Mouse (Mus musculus): ENCODE measurements around the gene 1700013G24Rik. TPM values are rescaled to one million over a fixed set of nuclear protein-coding genes. Genes with fewer than 3 reads are reported as not detected.

The 1700013G24Rik gene
- polyA plus RNA-seq (2017; shearing (Covaris generic)): not detected

DNA sequence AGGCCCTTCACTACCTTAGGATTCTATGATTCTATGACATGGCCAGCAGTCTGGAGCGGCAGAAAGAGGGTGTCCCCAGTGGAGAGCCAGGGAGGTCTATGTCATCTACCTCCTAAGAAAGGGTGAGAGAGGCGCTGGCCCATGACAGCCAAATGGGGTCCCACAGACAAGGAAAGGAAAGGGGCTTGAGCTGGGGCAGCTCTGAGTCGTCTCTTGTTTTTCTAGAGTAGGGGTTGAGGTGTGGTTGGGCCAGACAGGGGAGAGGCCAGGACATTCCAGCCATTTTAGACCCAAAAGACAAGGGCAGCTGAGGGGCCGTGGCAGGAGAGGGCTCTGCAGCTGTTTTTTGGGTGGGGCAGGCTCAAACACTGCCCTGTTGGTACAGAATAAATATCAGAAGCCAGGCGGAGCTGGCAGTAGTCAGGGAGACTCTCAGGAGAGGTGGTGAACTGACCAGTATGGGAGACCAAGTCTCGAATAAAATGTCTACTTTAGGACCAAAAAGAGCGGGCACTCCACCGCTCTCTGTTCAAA lies at the start of gene 1700013G24Rik:
TSS of gene 1700013G24Rik (plus strand) at position 51 of the 534 bp plus-strand sequence.

DNA sequence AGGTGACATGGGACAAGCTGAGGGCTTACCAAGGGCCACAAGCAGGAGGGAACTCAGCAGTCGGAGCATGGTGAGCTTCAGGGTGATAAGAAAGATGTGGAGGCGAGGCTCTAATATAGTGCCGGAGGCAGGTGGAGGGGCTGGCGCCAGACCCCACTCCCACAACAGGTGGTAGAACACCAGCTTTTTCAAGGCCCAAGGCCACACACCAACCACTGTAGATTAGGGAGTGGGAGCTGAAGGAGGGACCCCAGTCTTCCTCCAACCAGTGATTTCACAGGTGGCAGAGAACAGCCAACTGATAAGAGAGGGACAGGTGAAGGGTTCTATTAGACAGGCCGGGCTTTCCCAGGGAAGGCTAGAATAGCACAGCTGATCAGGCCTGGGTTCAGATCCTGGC lies 43.4 kb upstream of the 1700013G24Rik start, which contains the start of gene Cela3a:
TSS of gene Cela3a (minus strand) at position 101 of the 400 bp plus-strand sequence.

DNA sequence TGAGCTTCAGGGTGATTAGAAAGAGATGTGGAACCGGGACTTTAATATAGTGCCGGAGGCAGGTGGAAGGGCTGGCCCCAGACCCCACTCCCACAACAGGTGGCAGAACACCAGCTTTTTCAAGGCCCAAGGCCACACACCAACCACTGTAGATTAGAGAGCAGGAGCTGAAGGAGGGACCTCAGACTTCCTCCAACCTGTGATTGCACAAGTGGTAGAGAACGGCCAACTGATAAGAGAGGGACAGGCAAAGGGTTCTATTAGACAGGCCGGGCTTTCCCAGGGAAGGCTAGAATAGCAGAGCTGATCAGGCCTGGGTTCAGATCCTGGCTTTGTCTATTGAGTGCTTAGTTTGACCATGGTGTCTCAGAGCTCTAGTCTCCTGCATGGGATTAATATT lies 22.6 kb upstream of the 1700013G24Rik start, which contains the start of gene Cela3b:
TSS of gene Cela3b (minus strand) at position 39 of the 400 bp plus-strand sequence.

DNA sequence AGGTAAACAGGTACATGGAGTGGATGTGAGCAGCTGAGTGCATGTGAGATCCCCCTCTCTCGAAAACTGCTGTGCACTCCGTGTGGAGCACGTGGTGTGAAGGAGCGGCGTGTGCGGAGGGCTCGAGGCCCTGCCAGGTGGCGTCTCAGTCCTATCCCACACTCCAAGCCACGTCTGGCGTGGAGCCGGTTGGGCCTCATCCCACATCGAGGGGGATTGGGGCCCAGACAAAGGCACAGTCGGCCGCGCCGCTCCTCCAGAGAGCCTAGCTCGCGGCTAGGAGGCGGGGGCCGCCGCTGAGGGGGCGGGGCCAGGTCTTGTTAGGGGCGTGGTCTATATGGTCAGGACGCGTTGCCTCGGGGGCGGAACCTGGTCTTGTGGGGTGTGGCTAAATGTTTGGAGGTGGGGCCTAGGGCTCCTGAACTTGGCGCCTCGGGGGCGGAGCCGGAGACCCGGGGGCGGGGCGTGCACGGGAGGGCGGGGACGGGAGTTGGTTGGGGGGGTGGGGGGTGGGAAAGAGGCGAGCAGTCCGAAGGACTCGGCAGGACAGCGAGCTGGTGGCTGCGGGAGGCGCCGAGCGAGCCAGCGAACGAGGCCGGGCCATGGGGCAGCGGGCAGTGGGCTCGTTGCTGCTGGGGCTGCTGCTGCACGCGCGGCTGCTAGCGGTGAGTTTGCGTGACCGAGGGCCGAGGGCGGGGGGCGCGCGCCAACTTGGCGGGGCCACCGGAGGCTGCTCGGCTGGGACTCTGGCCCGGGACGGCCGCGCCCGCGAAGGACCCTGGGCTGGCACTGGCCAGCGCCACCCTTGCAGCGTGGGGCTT lies 15.4 kb downstream of the 1700013G24Rik start, which contains the start of gene Hspg2:
TSS of gene Hspg2 (plus strand) at position 510 of the 821 bp plus-strand sequence.

Other genes starting within 250 kb of the 1700013G24Rik start
- 0.09 TPM for gene Wnt4, start 175.8 kb upstream of the 1700013G24Rik start, polyA plus RNA-seq (2017; shearing (Covaris generic))
- gene Cdc42, start 95.6 kb upstream of the 1700013G24Rik start, polyA plus RNA-seq (2017; shearing (Covaris generic)): 946 TPM
- not detected for gene Cela3a, start 43.5 kb upstream of the 1700013G24Rik start, polyA plus RNA-seq (2017; shearing (Covaris generic))
- gene Cela3b, start 22.7 kb upstream of the 1700013G24Rik start, polyA plus RNA-seq (2017; shearing (Covaris generic)): not detected
- not detected for gene Hspg2, start 15.5 kb downstream of the 1700013G24Rik start, polyA plus RNA-seq (2017; shearing (Covaris generic))
- gene Ldlrad2, start 121.3 kb downstream of the 1700013G24Rik start, polyA plus RNA-seq (2017; shearing (Covaris generic)): not detected
- 69.3 TPM for gene Usp48, start 140.5 kb downstream of the 1700013G24Rik start, polyA plus RNA-seq (2017; shearing (Covaris generic))
- gene Rap1gap, start 211.4 kb downstream of the 1700013G24Rik start, polyA plus RNA-seq (2017; shearing (Covaris generic)): 4.5 TPM

Data from inflammation-experienced regulatory T-cells, adult 16 weeks (primary cell).